Mouse (Mus musculus) liver, embryonic 14.5 days (tissue): Measurements from ENCODE around the gene Gpam. TPM values are rescaled to one million over a fixed set of nuclear protein-coding genes. Genes with fewer than 3 reads are reported as not detected.

Source experiments
- ATAC-seq: fragments of 200-750 bp; cut with Nextera tagmentation; 2 replicates; pipeline ENCODE4 v1.8.0; 2017; ENCODE audit warnings: moderate number of reproducible peaks, mild to moderate bottlenecking, moderate library complexity; ENCODE audit not compliant: insufficient read depth
- DNase-seq, 3 experiments: peaks; one replicate each; pipeline ENCODE4 v3.0.0-alpha.2; 2012 to 2013; ENCODE audit warnings: low read depth in 3 of 3, low spot score in 3 of 3
- H3K27ac ChIP-seq: fragments of 300-500 bp; sonication (generic); 2 replicates; pipeline ENCODE4 v1.5.1; 2014; ENCODE audit warnings: moderate library complexity, mild to moderate bottlenecking, control low read depth, inconsistent platforms
- H3K27me3 ChIP-seq: fragments of 300-500 bp; sonication (generic); 2 replicates; pipeline ENCODE4 v1.6.1; 2014; ENCODE audit warnings: mild to moderate bottlenecking, low read length, moderate library complexity; ENCODE audit not compliant: control insufficient read depth, insufficient read depth
- H3K36me3 ChIP-seq: fragments of 300-500 bp; sonication (generic); replicated peaks from 2 replicates; pipeline ENCODE4 v1.6.1; 2014; ENCODE audit warnings: low read depth; ENCODE audit not compliant: control insufficient read depth, insufficient read depth
- H3K4me1 ChIP-seq, 2 experiments: fragments of 200-500 bp in 1 of 2; fragments of 300-500 bp in 1 of 2; sonication (generic) in 1 of 2; replicated peaks; 2 replicates each; pipeline ENCODE4 v1.6.1; 2012 to 2014; ENCODE audit warnings: antibody characterized with exemption in 1 of 2, inconsistent platforms in 1 of 2, low read length in 1 of 2; ENCODE audit not compliant: control insufficient read depth in 2 of 2, insufficient read depth in 2 of 2
- H3K4me2 ChIP-seq: fragments of 300-500 bp; sonication (generic); 2 replicates; pipeline ENCODE4 v1.6.1; 2014; ENCODE audit warnings: low read depth, mild to moderate bottlenecking, control low read depth, moderate library complexity
- H3K4me3 ChIP-seq, 2 experiments: fragments of 200-500 bp in 1 of 2; fragments of 300-500 bp in 1 of 2; sonication (generic) in 1 of 2; 2 replicates each; pipeline ENCODE4 v1.5.1; 2012 to 2014; ENCODE audit warnings: low read depth in 2 of 2, low read length in 2 of 2, mild to moderate bottlenecking in 2 of 2, control low read depth in 1 of 2, inconsistent platforms in 1 of 2, moderate library complexity in 1 of 2; ENCODE audit not compliant: insufficient read depth in 1 of 2
- H3K9ac ChIP-seq: fragments of 300-500 bp; sonication (generic); replicated peaks from 2 replicates; pipeline ENCODE4 v1.6.1; 2014; ENCODE audit warnings: mild to moderate bottlenecking, control low read depth, moderate library complexity
- H3K9me3 ChIP-seq: fragments of 300-500 bp; sonication (generic); 2 replicates; pipeline ENCODE4 v1.6.1; 2016; ENCODE audit warnings: low read length, mixed read lengths; ENCODE audit not compliant: control insufficient read depth
- CTCF ChIP-seq: IDR thresholded peaks from 2 replicates; pipeline ENCODE4 v1.5.1; 2016; ENCODE audit warnings: antibody characterized with exemption, low read depth, control low read depth
- EP300 ChIP-seq: IDR thresholded peaks from 2 replicates; pipeline ENCODE4 v1.6.1; 2016; ENCODE audit warnings: antibody characterized with exemption, low read depth
- WGBS: fragments of 180-500 bp; shearing (Covaris S2); extraction: QIAGEN DNeasy Blood & Tissue Kit; methylation state at CpG from one replicate; pipeline ENCODE4 v1.1.7; 2014; ENCODE audit not compliant: insufficient replicate concordance; 5-methylcytosine and 5-hydroxymethylcytosine counted together
- polyA plus RNA-seq, 2 experiments: library from polyadenylated mRNA; depleted of rRNA in 1 of 2; stranded (reverse) in 1 of 2; unstranded in 1 of 2; fragments of >200 nt; fragmentation: Nextera tagmentation in 1 of 2; extraction: Ambion mirVana in 1 of 2; gene quantifications; 2 replicates each; pipeline versions ENCODE4 v1.2.1 to v1.2.3; 2012 to 2014

Gene Gpam
- polyA plus RNA-seq, 2 experiments: 15.0 to 21.6 TPM

GRCm38 (mm10) chr19:55107896-55108295 lies 19.1 kb downstream of the Gpam start:
- Histone ChIP-seq H3K4me1 (peaks cover 0 to 12% of the 10 kb centered on the region in 2 experiments; a peak in 2 of 4 replicates), H3K4me3 (no peak overlapping the region), H3K36me3 (no peaks in the 10 kb centered on the region), H3K27me3 (no peaks in the 10 kb centered on the region), H3K9ac (no peak overlapping the region), H3K27ac (no peak overlapping the region), H3K9me3 (no peaks in the 10 kb centered on the region), H3K4me2 (no peak overlapping the region)
- DNase-seq (no peak), ATAC-seq (no peak)
- TF ChIP-seq EP300 (no peak), CTCF (no peak)
- WGBS: 25% methylated on average over 3 of the region's 3 CpGs

- no peak for TF ChIP-seq CTCF
- no peak for TF ChIP-seq EP300
- 71% methylated on average over 3 of the region's 3 CpGs for WGBS
- DNase-seq: no peak
- Histone ChIP-seq H3K4me3 (no peak overlapping the region), H3K9me3 (no peaks in the 10 kb centered on the region), H3K9ac (no peak overlapping the region), H3K27ac (no peak overlapping the region), H3K27me3 (no peaks in the 10 kb centered on the region), H3K4me1 (peaks cover 0 to 12% of the 10 kb centered on the region in 2 experiments; a peak in 2 of 4 replicates), H3K36me3 (no peaks in the 10 kb centered on the region), H3K4me2 (no peak overlapping the region)
- ATAC-seq: no peak
Measured at GRCm38 (mm10) chr19:55105969-55106368, 21.1 kb downstream of the Gpam start.

GRCm38 (mm10) chr19:55103081-55103830 lies 23.8 kb downstream of the Gpam start:
- Histone ChIP-seq H3K36me3 (no peaks in the 10 kb centered on the region), H3K27ac (no peak overlapping the region), H3K9me3 (no peaks in the 10 kb centered on the region), H3K4me1 (peaks cover 9 to 13% of the 10 kb centered on the region in 2 experiments), H3K27me3 (no peaks in the 10 kb centered on the region), H3K4me3 (no peak overlapping the region), H3K4me2 (no peak overlapping the region), H3K9ac (no peak overlapping the region)
- DNase-seq (no peak), ATAC-seq (no peak)
- TF ChIP-seq CTCF (no peak), EP300 (no peak)
- WGBS: 57% methylated on average over 11 of the region's 11 CpGs

GRCm38 (mm10) chr19:55101659-55102058 lies 25.4 kb downstream of the Gpam start:
- 72% methylated on average over 4 of the region's 4 CpGs for WGBS
- ATAC-seq (no peak), DNase-seq (no peak)
- Histone ChIP-seq H3K4me3 (no peak overlapping the region), H3K4me1 (peaks cover 11 to 16% of the 10 kb centered on the region in 2 experiments), H3K9ac (no peak overlapping the region), H3K36me3 (no peaks in the 10 kb centered on the region), H3K4me2 (no peak overlapping the region), H3K27ac (no peak overlapping the region), H3K27me3 (no peaks in the 10 kb centered on the region), H3K9me3 (no peaks in the 10 kb centered on the region)
- no peak for TF ChIP-seq CTCF
- TF ChIP-seq EP300: no peak

GRCm38 (mm10) chr19:55100227-55101140 lies 26.6 kb downstream of the Gpam start:
- no peak for DNase-seq
- H3K9ac ChIP-seq: peak overlapping the region; percentile 82; the same call in 1 of the 2 replicates
- no peak overlapping the region for H3K27ac ChIP-seq
- H3K4me1 ChIP-seq: peaks cover 11 to 16% of the 10 kb centered on the region in 2 experiments
- no peak for ATAC-seq
- H3K4me2 ChIP-seq: peak overlapping the region; percentile 96
- H3K27me3 ChIP-seq: no peaks in the 10 kb centered on the region
- no peaks in the 10 kb centered on the region for H3K9me3 ChIP-seq
- no peak for TF ChIP-seq CTCF
- TF ChIP-seq EP300: no peak
- H3K36me3 ChIP-seq: peaks cover 6% of the 10 kb centered on the region
- H3K4me3 ChIP-seq: peak overlapping the region; percentile 77 to 94
- WGBS: 64% methylated on average over 2 of the region's 2 CpGs
